Mouse (Mus musculus) heart, embryonic 13.5 days (tissue): ENCODE results near the gene Farp1. TPM values are rescaled to one million over a fixed set of nuclear protein-coding genes. Genes with fewer than 3 reads are reported as not detected.

Source experiments
- ATAC-seq: fragments of 200-750 bp; cut with Nextera tagmentation; 2 replicates; pipeline ENCODE4 v1.8.0; 2017; ENCODE audit warnings: moderate TSS enrichment; ENCODE audit not compliant: insufficient number of reproducible peaks, low FRiP score, low TSS enrichment; ENCODE audit errors: extremely low read depth
- H3K27ac ChIP-seq: fragments of 300-500 bp; sonication (generic); replicated peaks from 2 replicates; pipeline ENCODE4 v1.5.1; 2015; ENCODE audit warnings: moderate library complexity, mild to moderate bottlenecking, inconsistent platforms
- H3K27me3 ChIP-seq: fragments of 300-500 bp; sonication (generic); replicated peaks from 2 replicates; pipeline ENCODE4 v1.6.1; 2015; ENCODE audit warnings: mild to moderate bottlenecking, inconsistent platforms
- H3K36me3 ChIP-seq: fragments of 300-500 bp; sonication (generic); 2 replicates; pipeline ENCODE4 v1.6.1; 2015; ENCODE audit warnings: mild to moderate bottlenecking, inconsistent platforms
- H3K4me1 ChIP-seq: fragments of 300-500 bp; sonication (generic); 2 replicates; pipeline ENCODE4 v1.6.1; 2015; ENCODE audit warnings: inconsistent platforms
- H3K4me2 ChIP-seq: fragments of 300-500 bp; sonication (generic); 2 replicates; pipeline ENCODE4 v1.6.1; 2015; ENCODE audit warnings: inconsistent platforms, mild to moderate bottlenecking, moderate library complexity
- H3K4me3 ChIP-seq: fragments of 300-500 bp; sonication (generic); 2 replicates; pipeline ENCODE4 v1.5.1; 2015; ENCODE audit warnings: moderate library complexity, mild to moderate bottlenecking, inconsistent platforms
- H3K9ac ChIP-seq: fragments of 300-500 bp; sonication (generic); 2 replicates; pipeline ENCODE4 v1.6.1; 2015; ENCODE audit warnings: inconsistent platforms, mild to moderate bottlenecking, moderate library complexity
- H3K9me3 ChIP-seq: fragments of 300-500 bp; sonication (generic); 2 replicates; pipeline ENCODE4 v1.6.1; 2016; ENCODE audit warnings: inconsistent platforms
- whole genome bisulfite sequencing: fragments of 180-500 bp; shearing (Covaris S2); methylation state at CpG from one replicate; pipeline ENCODE4 v1.1.7; 2015; ENCODE audit warnings: mixed read lengths; 5-methylcytosine and 5-hydroxymethylcytosine counted together
- polyA plus RNA-seq: library from polyadenylated mRNA; unstranded; fragments of >200 nt; fragmentation: Nextera tagmentation; extraction: Ambion mirVana; gene quantifications from 2 replicates; pipeline ENCODE4 v1.2.1, GENCODE M21; 2015

The Farp1 gene
- polyA plus RNA-seq, 1 experiment from 2014 or later = 17.6 TPM

- no peak overlapping the region for H3K4me3 ChIP-seq
- no peak overlapping the region; the same call in 1 of the 2 replicates for H3K4me2 ChIP-seq
- H3K9me3 ChIP-seq = no peaks in the 10 kb centered on the region
- H3K27me3 ChIP-seq = no peaks in the 10 kb centered on the region
- peak overlapping the region; percentile 83 for H3K27ac ChIP-seq
- WGBS = 79% methylated on average over 10 of the region's 10 CpGs
- peaks cover 74% of the 10 kb centered on the region for H3K4me1 ChIP-seq
- no peak for ATAC-seq
- H3K9ac ChIP-seq = peak overlapping the region; percentile 52
- peaks cover 16% of the 10 kb centered on the region for H3K36me3 ChIP-seq
These were observed 72.8 kb downstream of the Farp1 start for GRCm38 (mm10) chr14:121107707-121108285.

- Histone ChIP-seq H3K4me3 (no peak overlapping the region), H3K4me1 (peaks cover 72% of the 10 kb centered on the region), H3K9ac (peak overlapping the region; percentile 52), H3K4me2 (peak overlapping the region; percentile 33), H3K9me3 (no peaks in the 10 kb centered on the region), H3K27ac (peak overlapping the region; percentile 83), H3K36me3 (peaks cover 10% of the 10 kb centered on the region), H3K27me3 (no peaks in the 10 kb centered on the region)
- 21% methylated on average over 8 of the region's 8 CpGs for WGBS
- ATAC-seq = no peak
These were observed 73.6 kb downstream of the Farp1 start for GRCm38 (mm10) chr14:121108439-121109115.

GRCm38 (mm10) chr14:121109116-121109504 lies 74.1 kb downstream of the Farp1 start:
- H3K4me3 ChIP-seq = no peak overlapping the region
- no peak for ATAC-seq
- H3K36me3 ChIP-seq = peaks cover 10% of the 10 kb centered on the region
- peak overlapping the region; percentile 33 for H3K4me2 ChIP-seq
- H3K9ac ChIP-seq = peak overlapping the region; percentile 45; the same call in 1 of the 2 replicates
- H3K27me3 ChIP-seq = no peaks in the 10 kb centered on the region
- no peaks in the 10 kb centered on the region for H3K9me3 ChIP-seq
- peak overlapping the region; percentile 83 for H3K27ac ChIP-seq
- peaks cover 72% of the 10 kb centered on the region for H3K4me1 ChIP-seq
- WGBS = 38% methylated on average over 9 of the region's 9 CpGs

GRCm38 (mm10) chr14:121110492-121111267 lies 75.7 kb downstream of the Farp1 start:
- no peak overlapping the region for H3K4me3 ChIP-seq
- H3K36me3 ChIP-seq = peaks cover 17% of the 10 kb centered on the region
- H3K4me2 ChIP-seq = no peak overlapping the region
- peaks cover 60% of the 10 kb centered on the region for H3K4me1 ChIP-seq
- 65% methylated on average over 13 of the region's 13 CpGs for WGBS
- no peaks in the 10 kb centered on the region for H3K9me3 ChIP-seq
- H3K27me3 ChIP-seq = no peaks in the 10 kb centered on the region
- H3K9ac ChIP-seq = no peak overlapping the region
- H3K27ac ChIP-seq = peak overlapping the region; percentile 21; the same call in 1 of the 2 replicates
- no peak for ATAC-seq

- H3K27ac ChIP-seq = no peak overlapping the region
- no peaks in the 10 kb centered on the region for H3K27me3 ChIP-seq
- H3K4me2 ChIP-seq = no peak overlapping the region
- no peak for ATAC-seq
- H3K36me3 ChIP-seq = peaks cover 23% of the 10 kb centered on the region
- no peaks in the 10 kb centered on the region for H3K9me3 ChIP-seq
- no peak overlapping the region for H3K9ac ChIP-seq
- WGBS = 86% methylated on average over 8 of the region's 8 CpGs
- no peak overlapping the region for H3K4me3 ChIP-seq
- peaks cover 46% of the 10 kb centered on the region for H3K4me1 ChIP-seq
These were observed 77.1 kb downstream of the Farp1 start for GRCm38 (mm10) chr14:121112061-121112460.

GRCm38 (mm10) chr14:121113785-121114184 lies 78.8 kb downstream of the Farp1 start:
- Histone ChIP-seq H3K4me3 (no peak overlapping the region), H3K27ac (no peak overlapping the region), H3K4me1 (peaks cover 32% of the 10 kb centered on the region), H3K36me3 (peaks cover 23% of the 10 kb centered on the region), H3K9me3 (no peaks in the 10 kb centered on the region), H3K27me3 (no peaks in the 10 kb centered on the region), H3K9ac (no peak overlapping the region), H3K4me2 (no peak overlapping the region)
- no peak for ATAC-seq
- WGBS = 86% methylated on average over 6 of the region's 6 CpGs

- ATAC-seq = no peak
- H3K27me3 ChIP-seq = no peaks in the 10 kb centered on the region
- 84% methylated on average over 4 of the region's 4 CpGs for WGBS
- H3K4me1 ChIP-seq = peaks cover 20% of the 10 kb centered on the region
- H3K27ac ChIP-seq = no peak overlapping the region
- H3K9ac ChIP-seq = no peak overlapping the region
- H3K4me3 ChIP-seq = no peak overlapping the region
- H3K9me3 ChIP-seq = no peaks in the 10 kb centered on the region
- H3K4me2 ChIP-seq = no peak overlapping the region
- peaks cover 33% of the 10 kb centered on the region for H3K36me3 ChIP-seq
These were observed 81.7 kb downstream of the Farp1 start for GRCm38 (mm10) chr14:121116696-121117095.

- Histone ChIP-seq H3K27me3 (no peaks in the 10 kb centered on the region), H3K4me1 (peaks cover 25% of the 10 kb centered on the region), H3K4me2 (no peak overlapping the region), H3K27ac (0 out of 2 replicates have a peak overlapping the region, but pooled peaks have one; percentile 33), H3K4me3 (no peak overlapping the region), H3K36me3 (peaks cover 23% of the 10 kb centered on the region), H3K9ac (peak overlapping the region; percentile 53; the same call in 1 of the 2 replicates), H3K9me3 (no peaks in the 10 kb centered on the region)
- no peak for ATAC-seq
- 45% methylated on average over 7 of the region's 7 CpGs for WGBS
These were observed 83.9 kb downstream of the Farp1 start for GRCm38 (mm10) chr14:121118860-121119259.

GRCm38 (mm10) chr14:121121664-121122063 lies 86.7 kb downstream of the Farp1 start:
- Histone ChIP-seq H3K4me3 (no peak overlapping the region), H3K36me3 (peaks cover 14% of the 10 kb centered on the region), H3K4me1 (peaks cover 35% of the 10 kb centered on the region), H3K9me3 (no peaks in the 10 kb centered on the region), H3K27ac (no peak overlapping the region), H3K4me2 (no peak overlapping the region), H3K9ac (no peak overlapping the region), H3K27me3 (no peaks in the 10 kb centered on the region)
- 68% methylated on average over 3 of the region's 3 CpGs for WGBS
- no peak for ATAC-seq

- H3K27ac ChIP-seq = no peak overlapping the region
- peaks cover 35% of the 10 kb centered on the region for H3K4me1 ChIP-seq
- no peak for ATAC-seq
- H3K9me3 ChIP-seq = no peaks in the 10 kb centered on the region
- H3K4me2 ChIP-seq = no peak overlapping the region
- no peak overlapping the region for H3K4me3 ChIP-seq
- no peaks in the 10 kb centered on the region for H3K27me3 ChIP-seq
- peaks cover 19% of the 10 kb centered on the region for H3K36me3 ChIP-seq
- WGBS = 62% methylated on average over 2 of the region's 2 CpGs
- H3K9ac ChIP-seq = no peak overlapping the region
These were observed 87.9 kb downstream of the Farp1 start for GRCm38 (mm10) chr14:121122852-121123251.

- peaks cover 38% of the 10 kb centered on the region for H3K4me1 ChIP-seq
- H3K4me2 ChIP-seq = no peak overlapping the region
- H3K9me3 ChIP-seq = no peaks in the 10 kb centered on the region
- H3K27me3 ChIP-seq = no peaks in the 10 kb centered on the region
- H3K9ac ChIP-seq = no peak overlapping the region
- H3K27ac ChIP-seq = no peak overlapping the region
- WGBS = 64% methylated on average over 8 of the region's 8 CpGs
- H3K36me3 ChIP-seq = peaks cover 17% of the 10 kb centered on the region
- no peak for ATAC-seq
- H3K4me3 ChIP-seq = no peak overlapping the region
These were observed 89.5 kb downstream of the Farp1 start for GRCm38 (mm10) chr14:121124409-121125010.
